In the genomic region with DNA sequence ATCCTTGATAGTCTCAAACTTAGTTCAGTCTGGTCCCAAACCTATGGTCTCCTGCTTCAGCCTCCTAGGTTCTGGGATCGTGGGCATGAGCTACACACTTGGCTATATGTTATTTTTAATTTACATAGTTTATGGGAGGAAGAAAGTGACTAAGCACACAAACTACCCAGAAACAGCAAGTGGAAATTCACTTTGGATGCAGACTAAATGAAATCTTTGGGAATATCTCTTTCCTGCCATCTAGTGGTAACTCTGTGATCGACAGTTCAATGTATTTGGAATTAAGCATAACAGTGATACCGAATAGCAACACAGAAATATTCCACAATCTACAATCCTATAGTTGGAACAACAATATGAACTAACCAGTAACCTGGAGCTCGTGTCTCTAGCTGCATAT, we compare ENCODE assay signal across 8 mouse cellular contexts. TPM values are rescaled to one million over a fixed set of nuclear protein-coding genes. Genes with fewer than 3 reads are reported as not detected.
DNase-seq lines count a peak whose midpoint lies in the region; ATAC-seq lines count a peak whose summit lies in the region.

No protein-coding gene starts in this region.

- H3K36me3 ChIP-seq in hindbrain, embryonic 11.5 days (ENCODE audit: control insufficient read depth, insufficient read depth, low read length): no peaks in the 10 kb centered on the region
- H3K36me3 ChIP-seq in hindbrain, embryonic 13.5 days: no peaks in the 10 kb centered on the region
- no peaks in the 10 kb centered on the region for H3K36me3 ChIP-seq in hindbrain, embryonic 14.5 days (replicated peaks; ENCODE audit: control insufficient read depth, insufficient read depth)

- H3K4me1 ChIP-seq in hindbrain, embryonic 11.5 days (replicated peaks; ENCODE audit: control insufficient read depth, insufficient read depth, low read length): no peaks in the 10 kb centered on the region
- no peaks in the 10 kb centered on the region for H3K4me1 ChIP-seq in hindbrain, embryonic 13.5 days (replicated peaks)
- H3K4me1 ChIP-seq in hindbrain, embryonic 14.5 days (replicated peaks; ENCODE audit: control insufficient read depth, insufficient read depth, low read length): no peaks in the 10 kb centered on the region

- no peak overlapping the region for H3K4me3 ChIP-seq in hindbrain, embryonic 11.5 days (ENCODE audit: low read depth, low read length)
- H3K4me3 ChIP-seq in hindbrain, embryonic 13.5 days: no peak overlapping the region
- no peak overlapping the region for H3K4me3 ChIP-seq in hindbrain, embryonic 14.5 days (replicated peaks; ENCODE audit: low read length)

- DNase-seq in hindbrain, embryonic 11.5 days (ENCODE audit: low spot score): peak; percentile 66
- peak; percentile 60 for DNase-seq in 3T3-L1 (ENCODE audit: low read depth, low spot score)
- peak; percentile 77 for DNase-seq in brain, adult 2 months (ENCODE audit: low read depth, low spot score)
- DNase-seq in hindbrain, embryonic 14.5 days (ENCODE audit: low spot score): peak; percentile 86
- peak; percentile 28 for DNase-seq in retina, postnatal 7 days (ENCODE audit: low read depth, low spot score)
- DNase-seq in gastrocnemius, adult 8-10 months (ENCODE audit: low spot score in 2 of 2): no peak
- no peak for DNase-seq in frontal cortex, postnatal 10 days (ENCODE audit: low spot score in 2 of 2)

- ATAC-seq in hindbrain, embryonic 11.5 days (ENCODE audit: low FRiP score): peak; percentile 35; the same call in 1 of the 2 replicates
- ATAC-seq in hindbrain, embryonic 13.5 days (ENCODE audit: low FRiP score): no peak
- 0 out of 2 replicates have a peak, but pooled peaks have one; percentile 11 for ATAC-seq in hindbrain, embryonic 14.5 days (ENCODE audit: low FRiP score)

- H3K9me3 ChIP-seq in hindbrain, embryonic 11.5 days (ENCODE audit: control insufficient read depth, low read length): no peaks in the 10 kb centered on the region
- no peaks in the 10 kb centered on the region for H3K9me3 ChIP-seq in hindbrain, embryonic 13.5 days
- no peaks in the 10 kb centered on the region for H3K9me3 ChIP-seq in hindbrain, embryonic 14.5 days (ENCODE audit: control insufficient read depth, low read length)

- no peaks in the 10 kb centered on the region for H3K27me3 ChIP-seq in hindbrain, embryonic 11.5 days (ENCODE audit: control insufficient read depth, insufficient read depth, low read length)
- no peaks in the 10 kb centered on the region for H3K27me3 ChIP-seq in hindbrain, embryonic 13.5 days
- H3K27me3 ChIP-seq in hindbrain, embryonic 14.5 days (ENCODE audit: control insufficient read depth, insufficient read depth, low read length): no peaks in the 10 kb centered on the region

- WGBS in hindbrain, embryonic 11.5 days: 26% methylated on average over 4 of the region's 4 CpGs
- WGBS in hindbrain, embryonic 13.5 days: 30% methylated on average over 4 of the region's 4 CpGs
- WGBS in hindbrain, embryonic 14.5 days: 17% methylated on average over 4 of the region's 4 CpGs

- H3K27ac ChIP-seq in hindbrain, embryonic 11.5 days (ENCODE audit: low read depth, low read length): no peak overlapping the region
- H3K27ac ChIP-seq in hindbrain, embryonic 13.5 days: no peak overlapping the region
- H3K27ac ChIP-seq in hindbrain, embryonic 14.5 days: no peak overlapping the region

- no peak overlapping the region for H3K9ac ChIP-seq in hindbrain, embryonic 11.5 days (ENCODE audit: low read depth, low read length)
- H3K9ac ChIP-seq in hindbrain, embryonic 13.5 days: no peak overlapping the region
- no peak overlapping the region for H3K9ac ChIP-seq in hindbrain, embryonic 14.5 days

- H3K4me2 ChIP-seq in hindbrain, embryonic 11.5 days (replicated peaks; ENCODE audit: low read depth, low read length): no peak overlapping the region
- H3K4me2 ChIP-seq in hindbrain, embryonic 13.5 days: no peak overlapping the region
- H3K4me2 ChIP-seq in hindbrain, embryonic 14.5 days (replicated peaks): no peak overlapping the region

RNA-seq across cellular contexts. Expression of gene Slc6a15, which starts 34.6 kb away (rescaled TPM):
- 21.5 and 21.9 TPM in 2 replicates for polyA plus RNA-seq in hindbrain, embryonic 11.5 days (2014; fragmentation: Nextera tagmentation; extraction: Ambion mirVana)
- 48.0 and 62.6 TPM in 2 replicates for polyA plus RNA-seq in hindbrain, embryonic 13.5 days (2015; fragmentation: Nextera tagmentation; extraction: Ambion mirVana)
- polyA plus RNA-seq in hindbrain, embryonic 14.5 days (2014; fragmentation: Nextera tagmentation; extraction: Ambion mirVana): 92.3 and 104 TPM in 2 replicates
- under 1 TPM; 0.15 to 0.35 (median 0.18) TPM for total RNA-seq in gastrocnemius, adult 8-10 months (2022)

Comparison
In these comparisons a context has a peak if more than half of its experiments do, and no peak if none do; other contexts are left out.
1. DNase-seq: peak in hindbrain, embryonic 11.5 days (single experiment), 3T3-L1 (single experiment), brain, adult 2 months (single experiment), hindbrain, embryonic 14.5 days (single experiment) and retina, postnatal 7 days (single experiment); none in gastrocnemius, adult 8-10 months (0 of 2) and frontal cortex, postnatal 10 days (0 of 2).